Mouse (Mus musculus) heart, embryonic 14.5 days (tissue): Measurements from ENCODE around the gene 9230104L09Rik. TPM values are rescaled to one million over a fixed set of nuclear protein-coding genes. Genes with fewer than 3 reads are reported as not detected.

Source experiments
- ATAC-seq: fragments of 200-750 bp; cut with Nextera tagmentation; 2 replicates; pipeline ENCODE4 v1.8.0; 2017; ENCODE audit warnings: low read depth, moderate TSS enrichment; ENCODE audit not compliant: insufficient number of reproducible peaks, insufficient read depth, low FRiP score
- H3K27ac ChIP-seq, 2 experiments: fragments of 200-500 bp in 1 of 2; fragments of 300-500 bp in 1 of 2; sonication (generic) in 1 of 2; replicated peaks in 1 of 2; 2 replicates each; pipeline ENCODE4 v1.5.1; 2012 to 2014; ENCODE audit warnings: low read depth in 2 of 2, low read length in 2 of 2, control low read depth in 1 of 2, mild to moderate bottlenecking in 1 of 2, mixed read lengths in 1 of 2; ENCODE audit not compliant: control insufficient read depth in 1 of 2, insufficient read depth in 1 of 2
- H3K27me3 ChIP-seq: fragments of 300-500 bp; sonication (generic); 2 replicates; pipeline ENCODE4 v1.6.1; 2014; ENCODE audit warnings: mild to moderate bottlenecking, low read length, control low read depth; ENCODE audit not compliant: control insufficient read depth, insufficient read depth
- H3K36me3 ChIP-seq: fragments of 300-500 bp; sonication (generic); 2 replicates; pipeline ENCODE4 v1.6.1; 2014; ENCODE audit warnings: mild to moderate bottlenecking, control low read depth, low read length, mixed read lengths; ENCODE audit not compliant: control insufficient read depth, insufficient read depth
- H3K4me1 ChIP-seq, 2 experiments: fragments of 200-500 bp in 1 of 2; fragments of 300-500 bp in 1 of 2; sonication (generic) in 1 of 2; 2 replicates each; pipeline ENCODE4 v1.6.1; 2012 to 2014; ENCODE audit warnings: low read length in 2 of 2, control low read depth in 1 of 2, mixed read lengths in 1 of 2; ENCODE audit not compliant: control insufficient read depth in 2 of 2, insufficient read depth in 2 of 2
- H3K4me2 ChIP-seq: fragments of 300-500 bp; sonication (generic); 2 replicates; pipeline ENCODE4 v1.6.1; 2014; ENCODE audit warnings: mild to moderate bottlenecking, low read length
- H3K4me3 ChIP-seq, 2 experiments: fragments of 200-500 bp in 1 of 2; fragments of 300-500 bp in 1 of 2; sonication (generic) in 1 of 2; 2 replicates each; pipeline ENCODE4 v1.5.1; 2012 to 2014; ENCODE audit warnings: low read length in 2 of 2, mild to moderate bottlenecking in 2 of 2, control low read depth in 1 of 2, low read depth in 1 of 2, moderate library complexity in 1 of 2; ENCODE audit not compliant: control insufficient read depth in 1 of 2, insufficient read depth in 1 of 2
- H3K9ac ChIP-seq: fragments of 300-500 bp; sonication (generic); 2 replicates; pipeline ENCODE4 v1.6.1; 2014; ENCODE audit warnings: mild to moderate bottlenecking, low read length
- H3K9me3 ChIP-seq: fragments of 300-500 bp; sonication (generic); 2 replicates; pipeline ENCODE4 v1.6.1; 2016; ENCODE audit warnings: low read length, control low read depth; ENCODE audit not compliant: control insufficient read depth
- WGBS: fragments of 180-500 bp; shearing (Covaris S2); extraction: QIAGEN DNeasy Blood & Tissue Kit; methylation state at CpG from one replicate; pipeline ENCODE4 v1.1.7; 2014; 5-methylcytosine and 5-hydroxymethylcytosine counted together
- polyA plus RNA-seq: library from polyadenylated mRNA; unstranded; fragments of >200 nt; fragmentation: Nextera tagmentation; extraction: Ambion mirVana; gene quantifications from 2 replicates; pipeline ENCODE4 v1.2.1, GENCODE M21; 2014

Gene 9230104L09Rik
- polyA plus RNA-seq, 1 experiment from 2014 or later, result 0.32 TPM

- Histone ChIP-seq H3K9ac (no peak overlapping the region), H3K4me1 (peaks cover 3 to 11% of the 10 kb centered on the region in 2 experiments; a peak in 2 of 4 replicates), H3K9me3 (no peaks in the 10 kb centered on the region), H3K4me3 (no peak overlapping the region), H3K4me2 (no peak overlapping the region), H3K27me3 (no peaks in the 10 kb centered on the region), H3K36me3 (no peaks in the 10 kb centered on the region), H3K27ac (no peak overlapping the region)
- 87% methylated on average over 3 of the region's 3 CpGs for WGBS
- no peak for ATAC-seq
These were observed 24.0 kb upstream of the 9230104L09Rik start for GRCm38 (mm10) chr2:148888872-148889271.

DNA sequence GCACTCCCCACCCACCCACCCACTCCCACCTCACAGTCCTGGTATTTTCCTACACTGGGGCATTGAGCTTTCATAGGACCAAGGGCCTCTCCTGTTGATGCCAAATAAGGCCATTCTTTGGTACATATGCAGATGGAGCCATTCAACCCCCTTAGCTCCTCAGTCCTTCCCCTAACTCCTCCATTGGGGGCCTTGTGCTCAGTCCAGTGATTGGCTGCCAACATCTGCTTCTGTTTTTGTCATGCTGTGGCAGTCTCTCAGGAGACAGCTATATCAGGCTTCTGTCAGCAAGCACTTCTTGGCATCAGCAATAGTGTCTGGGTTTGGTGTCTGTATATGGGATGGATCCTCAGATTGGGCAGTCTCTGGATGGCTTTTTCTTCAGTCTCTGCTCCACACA is 19.9 kb upstream of the 9230104L09Rik start:
- no peak overlapping the region for H3K9ac ChIP-seq
- H3K36me3 ChIP-seq, result no peaks in the 10 kb centered on the region
- peak; percentile 64; the same call in 1 of the 2 replicates for ATAC-seq
- no peak overlapping the region for H3K4me3 ChIP-seq
- H3K4me1 ChIP-seq, result peaks cover 3 to 4% of the 10 kb centered on the region in 2 experiments; a peak in 2 of 4 replicates
- H3K27me3 ChIP-seq, result no peaks in the 10 kb centered on the region
- H3K27ac ChIP-seq, result peak overlapping the region in 1 of 2 experiments; percentile 53; a peak in 1 of 4 replicates
- no peaks in the 10 kb centered on the region for H3K9me3 ChIP-seq
- no peak overlapping the region for H3K4me2 ChIP-seq

DNA sequence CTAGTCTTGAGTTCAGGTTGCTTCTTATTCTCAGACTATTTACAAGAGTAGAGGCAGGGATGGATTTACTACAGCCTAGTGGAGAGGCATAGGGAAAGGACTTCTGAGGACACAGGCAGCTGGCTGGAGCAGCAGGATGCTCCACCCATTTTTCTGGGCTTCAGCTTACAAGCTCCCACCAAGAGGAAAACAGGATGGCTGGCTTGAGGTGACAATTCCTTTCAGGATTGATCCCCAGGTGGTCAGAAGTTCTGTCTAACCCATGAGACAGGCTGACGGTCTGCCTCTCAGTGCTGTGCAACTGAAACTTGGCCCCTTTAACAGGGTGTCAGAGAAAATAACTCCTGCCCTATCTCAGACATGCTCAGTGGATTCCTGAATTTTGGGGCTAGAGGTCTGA is 14.4 kb upstream of the 9230104L09Rik start:
- Histone ChIP-seq H3K36me3 (no peaks in the 10 kb centered on the region), H3K9me3 (no peaks in the 10 kb centered on the region), H3K27ac (peak overlapping the region; percentile 53 to 66), H3K4me3 (no peak overlapping the region), H3K27me3 (no peaks in the 10 kb centered on the region), H3K9ac (0 out of 2 replicates have a peak overlapping the region, but pooled peaks have one; percentile 16), H3K4me2 (no peak overlapping the region), H3K4me1 (peaks cover 22 to 38% of the 10 kb centered on the region in 2 experiments)
- 36% methylated on average over 1 of the region's 1 CpGs for WGBS
- no peak for ATAC-seq

GRCm38 (mm10) chr2:148878641-148879130 is 13.8 kb upstream of the 9230104L09Rik start:
- H3K4me1 ChIP-seq, result peaks cover 27 to 43% of the 10 kb centered on the region in 2 experiments
- no peak overlapping the region for H3K4me2 ChIP-seq
- H3K36me3 ChIP-seq, result no peaks in the 10 kb centered on the region
- H3K4me3 ChIP-seq, result no peak overlapping the region
- ATAC-seq, result no peak
- H3K27ac ChIP-seq, result peak overlapping the region; percentile 53 to 71; a peak in 3 of 4 replicates
- no peaks in the 10 kb centered on the region for H3K27me3 ChIP-seq
- H3K9me3 ChIP-seq, result no peaks in the 10 kb centered on the region
- H3K9ac ChIP-seq, result no peak overlapping the region
- 2% methylated on average over 2 of the region's 2 CpGs for WGBS

DNA sequence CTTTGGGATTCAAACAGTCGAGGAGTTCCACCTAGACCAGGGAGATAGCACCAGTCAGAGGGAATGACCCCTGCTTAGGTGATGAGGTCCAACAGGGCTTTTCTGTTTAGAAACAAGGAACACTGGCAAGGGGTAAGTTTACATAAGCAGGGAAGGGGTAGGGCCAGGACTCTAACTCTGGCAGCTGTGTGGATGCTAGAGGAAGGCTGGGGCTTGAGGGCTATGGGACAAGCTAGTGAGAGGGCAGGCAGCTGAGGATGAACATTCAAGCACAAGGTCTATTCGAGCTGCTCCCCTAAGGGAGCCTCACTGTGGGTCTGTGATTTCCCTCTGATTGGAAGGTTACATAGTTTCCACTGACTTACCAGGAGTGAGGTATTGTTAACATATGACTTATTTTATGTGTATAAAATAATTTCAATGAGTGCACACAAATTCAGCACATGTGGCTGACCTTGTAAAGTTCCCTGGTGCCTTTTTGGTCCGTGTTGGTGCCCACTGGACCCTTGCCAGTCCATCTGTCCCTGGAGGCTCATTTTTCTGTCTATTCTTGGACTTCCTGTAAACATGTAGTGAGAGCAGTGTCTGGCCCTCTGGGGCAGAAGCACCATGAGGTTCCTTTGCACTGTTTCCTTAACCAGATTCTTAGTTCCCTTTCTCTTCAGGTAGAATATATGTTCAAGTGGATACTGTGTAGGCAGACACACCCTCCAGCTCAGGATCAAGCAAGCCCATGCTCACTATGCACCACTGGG is 12.4 kb upstream of the 9230104L09Rik start:
- 22% methylated on average over 3 of the region's 3 CpGs for WGBS
- no peak overlapping the region for H3K4me2 ChIP-seq
- peaks cover 35 to 57% of the 10 kb centered on the region in 2 experiments for H3K4me1 ChIP-seq
- peak overlapping the region in 1 of 2 experiments; percentile 51; a peak in 2 of 4 replicates for H3K27ac ChIP-seq
- no peak for ATAC-seq
- H3K36me3 ChIP-seq, result peaks cover 6% of the 10 kb centered on the region
- no peaks in the 10 kb centered on the region for H3K27me3 ChIP-seq
- H3K9ac ChIP-seq, result no peak overlapping the region
- H3K4me3 ChIP-seq, result no peak overlapping the region
- no peaks in the 10 kb centered on the region for H3K9me3 ChIP-seq

DNA sequence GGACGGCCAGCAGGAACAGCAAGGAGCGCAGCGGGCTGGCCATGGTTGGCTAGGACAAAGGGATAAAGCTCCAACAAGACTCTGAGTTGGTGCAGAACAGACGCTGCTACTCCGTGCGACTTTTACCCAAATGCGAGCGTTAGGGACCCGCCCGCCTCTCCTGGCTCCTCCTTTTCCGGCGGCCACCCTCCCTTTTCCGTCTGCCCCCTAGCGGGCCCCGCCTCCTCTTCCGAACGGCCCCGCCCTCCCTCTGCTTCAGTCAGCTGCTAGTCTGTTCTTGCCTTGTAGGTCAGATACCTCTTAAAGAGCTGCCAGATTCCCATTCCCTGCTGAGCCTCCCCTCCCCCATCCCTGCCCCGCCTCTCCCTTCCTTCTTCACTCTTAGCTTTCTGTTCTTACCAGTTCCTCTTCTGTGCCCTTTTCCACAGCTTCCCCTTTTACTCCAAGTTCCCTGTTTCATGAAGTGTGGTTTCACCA is 10.5 kb upstream of the 9230104L09Rik start, which contains the start of gene Cst3:
Gene Cst3 (minus strand): TSS at position 358 of the 477 bp plus-strand sequence.
- Histone ChIP-seq H3K4me1 (peaks cover 35 to 58% of the 10 kb centered on the region in 2 experiments), H3K4me2 (peak within 1 kb of the TSS; percentile 78), H3K27ac (peak within 1 kb of the TSS; percentile 92 to 95), H3K9ac (peak within 1 kb of the TSS; percentile 91), H3K9me3 (no peaks in the 10 kb centered on the region), H3K4me3 (peak within 1 kb of the TSS; percentile 74 to 88), H3K27me3 (no peaks in the 10 kb centered on the region), H3K36me3 (peaks cover 22% of the 10 kb centered on the region)
- WGBS, result under 1% methylated on average over 19 of the region's 19 CpGs
- ATAC-seq, result peak; percentile 91

- peak; percentile 14; the same call in 1 of the 2 replicates for ATAC-seq
- peak overlapping the region; percentile 92 to 95 for H3K27ac ChIP-seq
- H3K4me1 ChIP-seq, result peaks cover 35 to 58% of the 10 kb centered on the region in 2 experiments
These were observed 9.9 kb upstream of the 9230104L09Rik start for GRCm38 (mm10) chr2:148874617-148875334.

More at GRCm38 (mm10) chr2:148874617-148875334, 9.9 kb upstream of the 9230104L09Rik start:
- under 1% methylated on average over 34 of the region's 34 CpGs for WGBS
- peak overlapping the region; percentile 78 for H3K4me2 ChIP-seq
- H3K4me3 ChIP-seq, result peak overlapping the region; percentile 74 to 88
- H3K9ac ChIP-seq, result peak overlapping the region; percentile 91
- no peaks in the 10 kb centered on the region for H3K9me3 ChIP-seq
- H3K27me3 ChIP-seq, result no peaks in the 10 kb centered on the region
- peaks cover 22% of the 10 kb centered on the region for H3K36me3 ChIP-seq
